Mouse (Mus musculus) heart, embryonic 13.5 days (tissue): ENCODE measurements at regions not wholly inside any gene's neighbourhood (a gene's known extent, or its start where the extent isn't known, plus 50 kb on each side); places are given as distances from the start of the nearest gene placed in this dataset.

Experiments
- ATAC-seq: fragments of 200-750 bp; cut with Nextera tagmentation; 2 replicates; pipeline ENCODE4 v1.8.0; 2017; ENCODE audit warnings: moderate TSS enrichment; ENCODE audit not compliant: insufficient number of reproducible peaks, low FRiP score, low TSS enrichment; ENCODE audit errors: extremely low read depth
- H3K27ac ChIP-seq: fragments of 300-500 bp; sonication (generic); replicated peaks from 2 replicates; pipeline ENCODE4 v1.5.1; 2015; ENCODE audit warnings: moderate library complexity, mild to moderate bottlenecking, inconsistent platforms
- H3K27me3 ChIP-seq: fragments of 300-500 bp; sonication (generic); replicated peaks from 2 replicates; pipeline ENCODE4 v1.6.1; 2015; ENCODE audit warnings: mild to moderate bottlenecking, inconsistent platforms
- H3K36me3 ChIP-seq: fragments of 300-500 bp; sonication (generic); 2 replicates; pipeline ENCODE4 v1.6.1; 2015; ENCODE audit warnings: mild to moderate bottlenecking, inconsistent platforms
- H3K4me1 ChIP-seq: fragments of 300-500 bp; sonication (generic); 2 replicates; pipeline ENCODE4 v1.6.1; 2015; ENCODE audit warnings: inconsistent platforms
- H3K4me2 ChIP-seq: fragments of 300-500 bp; sonication (generic); 2 replicates; pipeline ENCODE4 v1.6.1; 2015; ENCODE audit warnings: inconsistent platforms, mild to moderate bottlenecking, moderate library complexity
- H3K4me3 ChIP-seq: fragments of 300-500 bp; sonication (generic); 2 replicates; pipeline ENCODE4 v1.5.1; 2015; ENCODE audit warnings: moderate library complexity, mild to moderate bottlenecking, inconsistent platforms
- H3K9ac ChIP-seq: fragments of 300-500 bp; sonication (generic); 2 replicates; pipeline ENCODE4 v1.6.1; 2015; ENCODE audit warnings: inconsistent platforms, mild to moderate bottlenecking, moderate library complexity
- H3K9me3 ChIP-seq: fragments of 300-500 bp; sonication (generic); 2 replicates; pipeline ENCODE4 v1.6.1; 2016; ENCODE audit warnings: inconsistent platforms
- WGBS: fragments of 180-500 bp; shearing (Covaris S2); methylation state at CpG from one replicate; pipeline ENCODE4 v1.1.7; 2015; ENCODE audit warnings: mixed read lengths; 5-methylcytosine and 5-hydroxymethylcytosine counted together

DNA sequence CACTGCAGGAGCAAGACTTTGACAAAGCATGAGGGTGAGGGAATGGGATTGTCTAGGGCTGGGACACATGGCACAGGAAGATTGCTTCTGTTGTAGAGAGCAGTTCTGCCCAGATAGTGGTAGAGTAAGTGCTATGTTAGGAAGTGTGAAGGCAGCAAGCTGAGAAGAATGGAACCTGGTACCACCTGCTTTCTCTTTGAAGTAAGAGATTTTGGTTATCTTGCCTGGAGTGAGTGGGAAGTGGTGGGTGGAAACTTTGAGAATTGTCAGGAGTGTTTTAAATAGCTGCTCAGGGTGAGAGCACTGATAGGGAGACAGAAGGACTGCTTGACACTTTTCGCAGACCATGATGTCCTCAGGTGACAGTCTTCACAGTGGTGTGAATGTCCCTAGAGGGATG is 81.0 kb upstream of the Fam49a start:
- Histone ChIP-seq H3K4me2 (no peak overlapping the region), H3K36me3 (no peaks in the 10 kb centered on the region), H3K27me3 (peaks cover 4% of the 10 kb centered on the region; the same call in 1 of the 2 replicates), H3K4me1 (peaks cover 49% of the 10 kb centered on the region), H3K9ac (no peak overlapping the region), H3K4me3 (no peak overlapping the region), H3K27ac (no peak overlapping the region; the same call in 1 of the 2 replicates), H3K9me3 (no peaks in the 10 kb centered on the region)
- no peak for ATAC-seq
- WGBS = 38% methylated on average over 1 of the region's 1 CpGs

GRCm38 (mm10) chr12:12181686-12182085 is 80.3 kb upstream of the Fam49a start:
- Histone ChIP-seq H3K9ac (no peak overlapping the region), H3K36me3 (no peaks in the 10 kb centered on the region), H3K4me1 (peaks cover 45% of the 10 kb centered on the region), H3K9me3 (no peaks in the 10 kb centered on the region), H3K27me3 (peaks cover 4% of the 10 kb centered on the region; the same call in 1 of the 2 replicates), H3K4me3 (no peak overlapping the region), H3K27ac (no peak overlapping the region), H3K4me2 (no peak overlapping the region)
- no peak for ATAC-seq
- 66% methylated on average over 4 of the region's 4 CpGs for WGBS

- no peak for ATAC-seq
- H3K9me3 ChIP-seq = no peaks in the 10 kb centered on the region
- peaks cover 5% of the 10 kb centered on the region for H3K4me1 ChIP-seq
- no peak overlapping the region for H3K27ac ChIP-seq
- no peaks in the 10 kb centered on the region for H3K27me3 ChIP-seq
- no peaks in the 10 kb centered on the region for H3K36me3 ChIP-seq
- no peak overlapping the region for H3K4me2 ChIP-seq
- H3K4me3 ChIP-seq = no peak overlapping the region
- 64% methylated on average over 2 of the region's 2 CpGs for WGBS
- H3K9ac ChIP-seq = no peak overlapping the region
Observed at GRCm38 (mm10) chr12:12186353-12186752, 75.6 kb upstream of the Fam49a start.

- Histone ChIP-seq H3K4me1 (no peaks in the 10 kb centered on the region), H3K27ac (no peak overlapping the region), H3K4me3 (no peak overlapping the region), H3K9me3 (no peaks in the 10 kb centered on the region), H3K9ac (no peak overlapping the region), H3K27me3 (no peaks in the 10 kb centered on the region), H3K4me2 (no peak overlapping the region), H3K36me3 (no peaks in the 10 kb centered on the region)
- 64% methylated on average over 1 of the region's 1 CpGs for whole genome bisulfite sequencing
- no peak for ATAC-seq
Observed at GRCm38 (mm10) chr12:12195066-12195465, 66.9 kb upstream of the Fam49a start.

DNA sequence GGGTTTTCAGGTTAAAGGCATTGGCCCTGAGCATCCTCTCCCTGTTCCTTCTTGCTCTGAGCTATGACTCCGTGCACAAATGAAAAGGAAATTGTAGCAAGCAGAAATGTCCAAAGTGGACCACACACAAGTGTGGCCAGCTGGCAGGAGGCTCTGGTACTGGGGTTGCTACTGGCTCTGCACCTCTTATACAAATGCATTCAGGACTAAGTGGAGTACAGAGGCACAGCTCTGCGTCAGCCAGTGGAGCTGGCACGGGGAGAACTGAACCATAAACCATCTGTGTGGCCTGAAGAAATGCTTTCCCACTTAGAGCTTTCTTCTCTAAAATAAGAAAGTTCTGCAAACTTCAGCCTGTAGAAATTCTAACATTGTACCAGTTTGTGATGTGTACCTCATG is 65.3 kb upstream of the Fam49a start:
- Histone ChIP-seq H3K9me3 (no peaks in the 10 kb centered on the region), H3K4me1 (no peaks in the 10 kb centered on the region), H3K36me3 (no peaks in the 10 kb centered on the region), H3K4me2 (no peak overlapping the region), H3K27ac (no peak overlapping the region), H3K9ac (no peak overlapping the region), H3K27me3 (no peaks in the 10 kb centered on the region), H3K4me3 (no peak overlapping the region)
- ATAC-seq = no peak
- 82% methylated on average over 3 of the region's 3 CpGs for WGBS

DNA sequence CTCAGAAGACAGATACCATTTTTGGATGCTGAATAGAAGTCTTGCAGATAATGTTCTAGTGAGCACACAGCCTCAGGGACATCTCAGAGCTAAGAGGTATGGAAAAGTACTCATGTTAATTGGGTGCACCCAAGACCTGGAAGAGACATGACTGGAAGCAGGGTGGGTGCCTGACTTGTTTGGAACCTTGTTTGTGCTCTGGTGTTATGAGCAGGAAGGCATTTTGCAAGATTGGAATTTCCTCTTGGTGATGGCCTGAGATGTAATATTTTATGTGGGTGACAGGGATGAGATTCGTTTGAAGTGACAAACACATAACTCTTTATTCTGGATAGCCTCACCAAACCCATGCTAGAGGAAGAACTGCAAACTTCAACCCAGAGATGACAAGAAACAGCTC is 53.7 kb upstream of the Fam49a start:
- no peak overlapping the region for H3K4me3 ChIP-seq
- no peak overlapping the region for H3K4me2 ChIP-seq
- no peak overlapping the region for H3K27ac ChIP-seq
- ATAC-seq = no peak
- no peaks in the 10 kb centered on the region for H3K36me3 ChIP-seq
- H3K27me3 ChIP-seq = no peaks in the 10 kb centered on the region
- WGBS = 47% methylated on average over 1 of the region's 1 CpGs
- no peaks in the 10 kb centered on the region for H3K9me3 ChIP-seq
- H3K9ac ChIP-seq = no peak overlapping the region
- H3K4me1 ChIP-seq = no peaks in the 10 kb centered on the region
